Mouse (Mus musculus): ENCODE results near the gene Vhl.

DNA sequence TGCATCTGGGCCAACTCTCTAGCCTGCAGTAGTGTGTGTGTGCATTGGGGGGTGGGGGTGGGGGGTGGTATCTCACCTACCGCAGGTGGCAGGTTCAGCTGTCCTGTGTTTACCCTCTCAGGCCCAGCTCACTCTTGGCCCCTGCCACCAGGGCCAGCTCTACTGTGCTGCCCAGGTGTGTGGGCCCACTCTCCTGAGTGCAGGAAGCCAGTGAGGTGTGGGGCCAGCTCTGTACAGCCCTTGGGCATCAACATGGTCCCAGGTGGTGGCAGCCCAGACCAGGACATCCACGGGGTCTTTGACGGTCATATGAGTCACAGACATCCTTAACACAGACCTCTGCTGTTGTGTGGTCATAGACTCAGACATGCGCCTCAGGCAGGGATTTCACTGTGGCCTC, 9.1 kb downstream of the Vhl start:
- TF ChIP-seq ZMIZ1 (IDR thresholded peaks at IDR 0.05; ENCODE audit: low read depth, low read length) (no peak), POLR2A (IDR thresholded peaks at IDR 0.05; ENCODE audit: control insufficient read depth in 1 of 2, insufficient read depth in 1 of 2, low read depth in 1 of 2, low read length in 2 of 2, poor library complexity in 1 of 2) (no peak)

Data from MEL (cell line).